19 mouse cellular contexts compared by ENCODE assay signal in genomic region chr2:6442302-6442701, GRCm38 (mm10).
DNase-seq lines count a peak whose midpoint lies in the region; ATAC-seq and TF ChIP-seq lines count a peak whose summit lies in the region.
"Had no signal": no experiment of that assay in that cellular context is flagged by ENCODE, and none has a peak within 500 bp of the region (broad histone marks: within the 10 kb centered on the region; RNA-seq: fewer than 3 reads in every experiment).

No protein-coding gene starts in this region.

- H3K4me2 ChIP-seq in liver, embryonic 11.5 days = peak overlapping the region; percentile 44
- no peak overlapping the region for H3K4me2 ChIP-seq in midbrain, embryonic 14.5 days (ENCODE audit: low read length)
- H3K4me2 ChIP-seq: heart, embryonic 15.5 days; neural tube, embryonic 12.5 days; stomach, embryonic 15.5 days had no signal

- H3K27ac ChIP-seq in bone marrow macrophage, adult 2 months (ENCODE audit: insufficient read depth, low read depth, low read length) = peak overlapping the region; percentile 11; the same call in 1 of the 2 replicates
- H3K27ac ChIP-seq in liver, embryonic 11.5 days (ENCODE audit: low read depth, low read length) = peak overlapping the region; percentile 41; the same call in 1 of the 2 replicates
- no peak overlapping the region for H3K27ac ChIP-seq in midbrain, embryonic 14.5 days (replicated peaks; ENCODE audit: low read depth, low read length)
- H3K27ac ChIP-seq: heart, embryonic 15.5 days; neural tube, embryonic 12.5 days; stomach, embryonic 15.5 days had no signal

- no peaks in the 10 kb centered on the region for H3K27me3 ChIP-seq in liver, embryonic 11.5 days (replicated peaks; ENCODE audit: control insufficient read depth, insufficient read depth, low read length)
- H3K27me3 ChIP-seq in midbrain, embryonic 14.5 days (ENCODE audit: control insufficient read depth, insufficient read depth, low read length) = no peaks in the 10 kb centered on the region
- H3K27me3 ChIP-seq: heart, embryonic 15.5 days; neural tube, embryonic 12.5 days; stomach, embryonic 15.5 days had no signal

- H3K36me3 ChIP-seq in liver, embryonic 11.5 days (ENCODE audit: control insufficient read depth, insufficient read depth, low read length) = peaks cover 15% of the 10 kb centered on the region; the same call in 1 of the 2 replicates
- H3K36me3 ChIP-seq in midbrain, embryonic 14.5 days (ENCODE audit: control insufficient read depth, insufficient read depth, low read length) = peaks cover 27% of the 10 kb centered on the region

- ATAC-seq in liver, embryonic 11.5 days (replicated peaks; ENCODE audit: low FRiP score) = peak; percentile 30
- ATAC-seq in megakaryocyte progenitor cell, adult 5-6 weeks (replicated peaks; ENCODE audit: poor library complexity) = peak; percentile 75
- no peak for ATAC-seq in midbrain, embryonic 14.5 days (ENCODE audit: low FRiP score, low TSS enrichment)
- ATAC-seq: forebrain, embryonic 14.5 days; midbrain, embryonic 16.5 days had no signal

- DNase-seq in 416B (ENCODE audit: low read depth) = peak; percentile 78
- no peak for DNase-seq in liver, embryonic 11.5 days (ENCODE audit: low spot score)
- no peak for DNase-seq in midbrain, embryonic 14.5 days
- no peak for DNase-seq in urinary bladder, postnatal 10 days (ENCODE audit: low spot score)
- no peak for DNase-seq in right cerebral cortex, postnatal 10 days (ENCODE audit: low spot score in 2 of 2)
- DNase-seq: adrenal gland, adult 2 months; cerebellum, adult 8-10 months; kidney, adult 11 months; kidney, postnatal 14 days; lung, postnatal 14 days; thymus, postnatal 25 days had no signal

- no peak for TF ChIP-seq CTCF in bone marrow macrophage, adult 2 months (IDR thresholded peaks at IDR 0.05; ENCODE audit: low read depth, low read length)

- H3K9ac ChIP-seq in liver, embryonic 11.5 days (ENCODE audit: low read depth, low read length) = no peak overlapping the region; the same call in 1 of the 2 replicates
- no peak overlapping the region for H3K9ac ChIP-seq in midbrain, embryonic 14.5 days (replicated peaks; ENCODE audit: low read length)
- H3K9ac ChIP-seq: heart, embryonic 15.5 days; neural tube, embryonic 12.5 days; stomach, embryonic 15.5 days had no signal

- peaks cover 5% of the 10 kb centered on the region for H3K4me1 ChIP-seq in bone marrow macrophage, adult 2 months (ENCODE audit: control insufficient read depth, insufficient read depth, low read length)
- peaks cover 19% of the 10 kb centered on the region for H3K4me1 ChIP-seq in liver, embryonic 11.5 days (replicated peaks; ENCODE audit: control insufficient read depth, insufficient read depth, low read length)
- no peaks in the 10 kb centered on the region for H3K4me1 ChIP-seq in midbrain, embryonic 14.5 days (ENCODE audit: control insufficient read depth, insufficient read depth, low read length)
- H3K4me1 ChIP-seq: neural tube, embryonic 12.5 days; stomach, embryonic 15.5 days had no signal

- no peak for TF ChIP-seq POLR2A in bone marrow macrophage, adult 2 months (IDR thresholded peaks at IDR 0.05; ENCODE audit: borderline replicate concordance, low read depth, low read length)

- no peaks in the 10 kb centered on the region for H3K9me3 ChIP-seq in liver, embryonic 11.5 days (ENCODE audit: control insufficient read depth, low read length)
- H3K9me3 ChIP-seq in midbrain, embryonic 14.5 days (ENCODE audit: control insufficient read depth, low read length) = no peaks in the 10 kb centered on the region
- H3K9me3 ChIP-seq: G1E; heart, embryonic 15.5 days; neural tube, embryonic 12.5 days; stomach, embryonic 15.5 days had no signal

- H3K4me3 ChIP-seq in bone marrow macrophage, adult 2 months (ENCODE audit: insufficient read depth, low read length) = no peak overlapping the region
- no peak overlapping the region for H3K4me3 ChIP-seq in liver, embryonic 11.5 days (ENCODE audit: low read depth, low read length)
- H3K4me3 ChIP-seq in midbrain, embryonic 14.5 days (replicated peaks; ENCODE audit: low read depth, low read length) = no peak overlapping the region
- H3K4me3 ChIP-seq: heart, embryonic 15.5 days; neural tube, embryonic 12.5 days; stomach, embryonic 15.5 days had no signal

- WGBS in liver, embryonic 11.5 days = 40% methylated on average over 10 of the region's 10 CpGs
- WGBS in midbrain, embryonic 14.5 days = 88% methylated on average over 10 of the region's 10 CpGs
